Mouse (Mus musculus): ENCODE measurements around the gene Agtrap.

DNA sequence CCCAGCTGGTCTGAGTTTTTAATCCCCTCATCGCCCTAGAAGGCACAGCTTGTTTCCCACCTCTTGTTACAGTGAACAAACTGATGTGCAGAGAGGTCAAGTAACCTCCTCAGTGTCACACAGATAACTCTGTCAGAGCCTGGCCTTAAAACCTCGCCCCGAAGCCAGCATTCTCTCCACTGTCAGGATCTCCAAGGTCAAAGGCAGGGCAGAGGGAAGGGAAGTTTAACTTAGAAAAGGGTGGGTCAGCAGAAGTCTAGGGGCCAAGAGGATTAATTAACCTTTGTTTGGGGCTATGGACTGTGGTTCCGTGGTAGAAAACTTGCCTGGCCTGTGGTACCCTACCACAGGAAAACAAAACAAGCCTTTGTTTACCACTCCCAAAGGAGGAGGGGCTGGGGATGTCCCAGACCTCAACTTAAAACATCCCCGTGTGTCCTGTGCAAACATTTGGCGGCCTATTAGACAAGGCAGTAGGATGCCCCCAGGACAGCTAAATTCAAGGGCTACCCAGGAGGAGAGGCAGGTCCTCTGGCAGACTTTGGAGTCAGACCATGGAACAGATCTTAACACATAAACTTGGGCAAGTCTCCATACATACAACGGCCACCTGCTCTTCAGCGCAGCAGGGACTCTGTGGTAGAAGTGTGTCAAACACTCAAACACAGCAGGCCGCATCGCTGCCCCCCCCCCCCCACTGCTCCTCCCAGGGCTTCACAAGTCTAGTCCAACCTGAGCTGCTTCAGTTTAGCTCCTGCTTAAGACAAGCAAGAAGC, 2.5 kb downstream of the Agtrap start:
- TF ChIP-seq CTCF (IDR thresholded peaks at IDR 0.05; ENCODE audit: low read depth, low read length): no peak
- TF ChIP-seq POLR2A (IDR thresholded peaks at IDR 0.05; ENCODE audit: borderline replicate concordance, low read depth, low read length): no peak
